Mouse (Mus musculus): Measurements from ENCODE around the gene Dnajc24. TPM values are rescaled to one million over a fixed set of nuclear protein-coding genes. Genes with fewer than 3 reads are reported as not detected.

Dnajc24 gene
- polyA plus RNA-seq, 1 experiment, result 28.1 TPM

GRCm38 (mm10) chr2:105987131-105987530 lies 16.2 kb downstream of the Dnajc24 start:
- Histone ChIP-seq H3K27ac (ENCODE audit: insufficient read depth, low read length) (no peak overlapping the region), H3K4me3 (replicated peaks; ENCODE audit: insufficient read depth, low read depth, low read length) (no peak overlapping the region), H3K27me3 (ENCODE audit: control insufficient read depth, insufficient read depth, low read length) (no peaks in the 10 kb centered on the region), H3K4me1 (ENCODE audit: control insufficient read depth, insufficient read depth, low read length) (no peaks in the 10 kb centered on the region; the same call in 1 of the 2 replicates)
- 66% methylated on average over 1 of the region's 1 CpGs for WGBS
- TF ChIP-seq CTCF (IDR thresholded peaks at IDR 0.05; ENCODE audit: borderline replicate concordance, insufficient read depth, low read depth, low read length) (no peak), POLR2A (IDR thresholded peaks at IDR 0.05; ENCODE audit: borderline replicate concordance, insufficient read depth, low read length) (no peak)
- DNase-seq, result no peak

- WGBS, result 76% methylated on average over 7 of the region's 7 CpGs
- TF ChIP-seq POLR2A (IDR thresholded peaks at IDR 0.05; ENCODE audit: borderline replicate concordance, insufficient read depth, low read length) (no peak), CTCF (IDR thresholded peaks at IDR 0.05; ENCODE audit: borderline replicate concordance, insufficient read depth, low read depth, low read length) (no peak)
- no peak for DNase-seq
- no peak overlapping the region for H3K27ac ChIP-seq (ENCODE audit: insufficient read depth, low read length)
- no peaks in the 10 kb centered on the region for H3K27me3 ChIP-seq (ENCODE audit: control insufficient read depth, insufficient read depth, low read length)
- H3K4me3 ChIP-seq (replicated peaks; ENCODE audit: insufficient read depth, low read depth, low read length), result no peak overlapping the region
- no peaks in the 10 kb centered on the region; the same call in 1 of the 2 replicates for H3K4me1 ChIP-seq (ENCODE audit: control insufficient read depth, insufficient read depth, low read length)
Measured at GRCm38 (mm10) chr2:105985206-105985605, 18.1 kb downstream of the Dnajc24 start.

GRCm38 (mm10) chr2:105978065-105978464 lies 25.3 kb downstream of the Dnajc24 start:
- Histone ChIP-seq H3K4me3 (replicated peaks; ENCODE audit: insufficient read depth, low read depth, low read length) (no peak overlapping the region), H3K27ac (ENCODE audit: insufficient read depth, low read length) (no peak overlapping the region), H3K27me3 (ENCODE audit: control insufficient read depth, insufficient read depth, low read length) (no peaks in the 10 kb centered on the region), H3K4me1 (ENCODE audit: control insufficient read depth, insufficient read depth, low read length) (peaks cover 8% of the 10 kb centered on the region; the same call in 1 of the 2 replicates)
- TF ChIP-seq CTCF (IDR thresholded peaks at IDR 0.05; ENCODE audit: borderline replicate concordance, insufficient read depth, low read depth, low read length), result no peak
- no peak for TF ChIP-seq POLR2A (IDR thresholded peaks at IDR 0.05; ENCODE audit: borderline replicate concordance, insufficient read depth, low read length)
- WGBS, result 92% methylated on average over 2 of the region's 2 CpGs
- peak in 1 of 2 experiments; percentile 34 for DNase-seq

GRCm38 (mm10) chr2:105973941-105974340 lies 29.4 kb downstream of the Dnajc24 start:
- no peak for DNase-seq
- 26% methylated on average over 2 of the region's 2 CpGs for WGBS
- H3K4me3 ChIP-seq (replicated peaks; ENCODE audit: insufficient read depth, low read depth, low read length), result no peak overlapping the region
- no peak for TF ChIP-seq CTCF (IDR thresholded peaks at IDR 0.05; ENCODE audit: borderline replicate concordance, insufficient read depth, low read depth, low read length)
- no peak for TF ChIP-seq POLR2A (IDR thresholded peaks at IDR 0.05; ENCODE audit: borderline replicate concordance, insufficient read depth, low read length)
- peaks cover 6% of the 10 kb centered on the region; the same call in 1 of the 2 replicates for H3K4me1 ChIP-seq (ENCODE audit: control insufficient read depth, insufficient read depth, low read length)
- H3K27ac ChIP-seq (ENCODE audit: insufficient read depth, low read length), result no peak overlapping the region
- H3K27me3 ChIP-seq (ENCODE audit: control insufficient read depth, insufficient read depth, low read length), result no peaks in the 10 kb centered on the region

GRCm38 (mm10) chr2:105963447-105963846 lies 39.9 kb downstream of the Dnajc24 start:
- WGBS, result 64% methylated on average over 1 of the region's 1 CpGs
- no peaks in the 10 kb centered on the region for H3K4me1 ChIP-seq (ENCODE audit: control insufficient read depth, insufficient read depth, low read length)
- no peak overlapping the region for H3K4me3 ChIP-seq (replicated peaks; ENCODE audit: insufficient read depth, low read depth, low read length)
- no peak overlapping the region for H3K27ac ChIP-seq (ENCODE audit: insufficient read depth, low read length)
- TF ChIP-seq CTCF (IDR thresholded peaks at IDR 0.05; ENCODE audit: borderline replicate concordance, insufficient read depth, low read depth, low read length) (no peak), POLR2A (IDR thresholded peaks at IDR 0.05; ENCODE audit: borderline replicate concordance, insufficient read depth, low read length) (no peak)
- no peak for DNase-seq
- no peaks in the 10 kb centered on the region for H3K27me3 ChIP-seq (ENCODE audit: control insufficient read depth, insufficient read depth, low read length)

GRCm38 (mm10) chr2:105953862-105954261 lies 49.5 kb downstream of the Dnajc24 start:
- no peak for DNase-seq
- H3K4me3 ChIP-seq (replicated peaks; ENCODE audit: insufficient read depth, low read depth, low read length), result no peak overlapping the region
- no peaks in the 10 kb centered on the region for H3K4me1 ChIP-seq (ENCODE audit: control insufficient read depth, insufficient read depth, low read length)
- H3K27ac ChIP-seq (ENCODE audit: insufficient read depth, low read length), result no peak overlapping the region
- no peaks in the 10 kb centered on the region for H3K27me3 ChIP-seq (ENCODE audit: control insufficient read depth, insufficient read depth, low read length)
- WGBS, result 97% methylated on average over 4 of the region's 4 CpGs
- no peak for TF ChIP-seq CTCF (IDR thresholded peaks at IDR 0.05; ENCODE audit: borderline replicate concordance, insufficient read depth, low read depth, low read length)
- TF ChIP-seq POLR2A (IDR thresholded peaks at IDR 0.05; ENCODE audit: borderline replicate concordance, insufficient read depth, low read length), result no peak

GRCm38 (mm10) chr2:105951350-105951940 lies 51.9 kb downstream of the Dnajc24 start:
- Histone ChIP-seq H3K4me1 (ENCODE audit: control insufficient read depth, insufficient read depth, low read length) (no peaks in the 10 kb centered on the region), H3K27me3 (ENCODE audit: control insufficient read depth, insufficient read depth, low read length) (no peaks in the 10 kb centered on the region), H3K27ac (ENCODE audit: insufficient read depth, low read length) (no peak overlapping the region), H3K4me3 (replicated peaks; ENCODE audit: insufficient read depth, low read depth, low read length) (no peak overlapping the region)
- TF ChIP-seq POLR2A (IDR thresholded peaks at IDR 0.05; ENCODE audit: borderline replicate concordance, insufficient read depth, low read length) (no peak), CTCF (IDR thresholded peaks at IDR 0.05; ENCODE audit: borderline replicate concordance, insufficient read depth, low read depth, low read length) (no peak)
- WGBS, result 94% methylated on average over 1 of the region's 1 CpGs
- no peak for DNase-seq

- Histone ChIP-seq H3K27me3 (ENCODE audit: control insufficient read depth, insufficient read depth, low read length) (no peaks in the 10 kb centered on the region), H3K27ac (ENCODE audit: insufficient read depth, low read length) (no peak overlapping the region), H3K4me1 (ENCODE audit: control insufficient read depth, insufficient read depth, low read length) (no peaks in the 10 kb centered on the region), H3K4me3 (replicated peaks; ENCODE audit: insufficient read depth, low read depth, low read length) (no peak overlapping the region)
- DNase-seq, result no peak
- WGBS, result 97% methylated on average over 2 of the region's 2 CpGs
- TF ChIP-seq CTCF (IDR thresholded peaks at IDR 0.05; ENCODE audit: borderline replicate concordance, insufficient read depth, low read depth, low read length) (no peak), POLR2A (IDR thresholded peaks at IDR 0.05; ENCODE audit: borderline replicate concordance, insufficient read depth, low read length) (no peak)
Measured at GRCm38 (mm10) chr2:105950131-105950530, 53.2 kb downstream of the Dnajc24 start.

Measured in cerebellum, adult 2 months (tissue).